Mouse (Mus musculus) gastrocnemius, postnatal 25 days (tissue): ENCODE data around the gene Fubp1. TPM values are rescaled to one million over a fixed set of nuclear protein-coding genes. Genes with fewer than 3 reads are reported as not detected.

ENCODE experiments used
- DNase-seq: peaks from one replicate; pipeline ENCODE4 v3.0.0; 2022
- total RNA-seq, 2 experiments: library from RNA; stranded (reverse); gene quantifications; 1 replicate in 1 of 2; 2 replicates in 1 of 2; pipeline ENCODE4 v1.2.3; 2021

Fubp1 gene
- total RNA-seq, 2 experiments from 2014 or later, result 29.1 to 29.7 TPM

GRCm38 (mm10) chr3:152277912-152278311 lies 67.7 kb downstream of the Fubp1 start:
- no peak for DNase-seq

DNA sequence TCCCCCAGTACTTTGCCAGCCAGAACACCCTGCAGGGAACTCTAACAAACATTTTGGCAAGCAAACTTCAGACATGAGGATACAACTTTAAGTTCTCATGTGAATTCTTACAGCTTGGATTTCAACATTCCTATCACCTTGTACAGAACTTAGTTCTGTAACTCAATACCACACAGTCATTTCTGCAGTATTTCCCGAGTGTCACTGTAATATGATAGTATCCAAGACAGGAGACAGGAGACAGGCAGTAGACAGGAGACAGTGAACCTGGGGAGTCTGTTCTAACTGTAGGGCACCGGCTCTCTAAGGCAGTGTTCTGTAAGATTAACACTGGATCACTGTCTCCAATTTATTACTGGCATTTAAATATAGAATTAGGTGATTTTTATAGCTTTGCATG lies 68.2 kb downstream of the Fubp1 start:
- DNase-seq, result no peak

GRCm38 (mm10) chr3:152282126-152282525 lies 71.9 kb downstream of the Fubp1 start:
- no peak for DNase-seq

DNA sequence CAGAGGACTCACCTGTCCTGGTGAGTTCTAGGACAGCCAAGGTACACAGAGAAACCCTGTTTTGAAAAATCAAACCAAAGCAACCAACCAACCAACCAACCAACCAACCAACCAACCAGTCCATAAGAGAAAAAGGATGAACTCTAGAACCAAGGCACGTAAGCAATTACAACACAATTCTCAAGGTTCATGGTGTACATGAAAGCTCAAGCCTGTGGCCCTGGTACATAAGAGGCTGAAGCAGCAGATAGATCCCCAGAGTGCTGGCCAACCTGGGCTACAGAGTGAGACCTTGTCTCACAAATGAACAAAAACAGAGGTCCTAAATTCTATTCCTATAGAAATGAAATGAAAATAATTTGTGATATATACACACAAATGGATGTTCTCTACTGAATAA lies 74.1 kb downstream of the Fubp1 start:
- no peak for DNase-seq

GRCm38 (mm10) chr3:152284759-152285158 lies 74.5 kb downstream of the Fubp1 start:
- peak; percentile 33 for DNase-seq

Other genes with a start within 250 kb of the Fubp1 start
- gene Gipc2, start 44.2 kb upstream of the Fubp1 start, total RNA-seq, result under 1 TPM; 0.24 to 0.59 TPM
- gene Dnajb4, start 120 bp upstream of the Fubp1 start, total RNA-seq, result 10 to 100 TPM; 43.3 to 47.7 TPM
- gene Nexn, start 55.9 kb downstream of the Fubp1 start, total RNA-seq, result 100 to 1,000 TPM; 331 to 433 TPM
- gene Miga1, start 130.0 kb downstream of the Fubp1 start, total RNA-seq, result 1 to 10 TPM; 4.8 to 5.7 TPM
- gene Usp33, start 136.1 kb downstream of the Fubp1 start, total RNA-seq, result 10 to 100 TPM; 17.6 to 22.9 TPM
- 10 to 100 TPM; 15.3 to 16.1 TPM for gene Zzz3, start 185.1 kb downstream of the Fubp1 start, total RNA-seq